Mouse (Mus musculus) neural tube, embryonic 14.5 days (tissue): Measurements from ENCODE around the gene Nr3c2. TPM values are rescaled to one million over a fixed set of nuclear protein-coding genes. Genes with fewer than 3 reads are reported as not detected.

Source experiments
- ATAC-seq: fragments of 200-750 bp; cut with Nextera tagmentation; 2 replicates; pipeline ENCODE4 v1.8.0; 2017; ENCODE audit warnings: low read depth, mild to moderate bottlenecking, moderate TSS enrichment, moderate library complexity
- H3K27ac ChIP-seq: fragments of 300-500 bp; sonication (generic); 2 replicates; pipeline ENCODE4 v1.5.1; 2014; ENCODE audit warnings: low read depth, mild to moderate bottlenecking, control low read depth, low read length, moderate library complexity, mixed read lengths
- H3K27me3 ChIP-seq: fragments of 300-500 bp; sonication (generic); 2 replicates; pipeline ENCODE4 v1.6.1; 2014; ENCODE audit warnings: low read length; ENCODE audit not compliant: control insufficient read depth, insufficient read depth
- H3K36me3 ChIP-seq: fragments of 300-500 bp; sonication (generic); 2 replicates; pipeline ENCODE4 v1.6.1; 2014; ENCODE audit warnings: low read length, mixed read lengths; ENCODE audit not compliant: control insufficient read depth, insufficient read depth
- H3K4me1 ChIP-seq: fragments of 300-500 bp; sonication (generic); 2 replicates; pipeline ENCODE4 v1.6.1; 2014; ENCODE audit warnings: low read length; ENCODE audit not compliant: control insufficient read depth, insufficient read depth
- H3K4me2 ChIP-seq: fragments of 300-500 bp; sonication (generic); 2 replicates; pipeline ENCODE4 v1.6.1; 2014; ENCODE audit warnings: mild to moderate bottlenecking, low read depth, low read length, control low read depth
- H3K4me3 ChIP-seq: fragments of 300-500 bp; sonication (generic); 2 replicates; pipeline ENCODE4 v1.5.1; 2014; ENCODE audit warnings: low read depth, low read length, control low read depth, mixed read lengths
- H3K9ac ChIP-seq: fragments of 300-500 bp; sonication (generic); replicated peaks from 2 replicates; pipeline ENCODE4 v1.6.1; 2014; ENCODE audit warnings: low read depth, mild to moderate bottlenecking, control low read depth, low read length, mixed read lengths
- H3K9me3 ChIP-seq: fragments of 300-500 bp; sonication (generic); 2 replicates; pipeline ENCODE4 v1.6.1; 2016; ENCODE audit warnings: low read length; ENCODE audit not compliant: control insufficient read depth
- WGBS: fragments of 180-500 bp; shearing (Covaris S2); extraction: QIAGEN DNeasy Blood & Tissue Kit; methylation state at CpG from one replicate; pipeline ENCODE4 v1.1.7; 2014; 5-methylcytosine and 5-hydroxymethylcytosine counted together
- polyA plus RNA-seq: library from polyadenylated mRNA; unstranded; fragments of >200 nt; fragmentation: Nextera tagmentation; extraction: Ambion mirVana; gene quantifications from 2 replicates; pipeline ENCODE4 v1.2.1, GENCODE M21; 2014

Nr3c2 gene
- 6.6 and 7.7 TPM in 2 replicates for polyA plus RNA-seq

DNA sequence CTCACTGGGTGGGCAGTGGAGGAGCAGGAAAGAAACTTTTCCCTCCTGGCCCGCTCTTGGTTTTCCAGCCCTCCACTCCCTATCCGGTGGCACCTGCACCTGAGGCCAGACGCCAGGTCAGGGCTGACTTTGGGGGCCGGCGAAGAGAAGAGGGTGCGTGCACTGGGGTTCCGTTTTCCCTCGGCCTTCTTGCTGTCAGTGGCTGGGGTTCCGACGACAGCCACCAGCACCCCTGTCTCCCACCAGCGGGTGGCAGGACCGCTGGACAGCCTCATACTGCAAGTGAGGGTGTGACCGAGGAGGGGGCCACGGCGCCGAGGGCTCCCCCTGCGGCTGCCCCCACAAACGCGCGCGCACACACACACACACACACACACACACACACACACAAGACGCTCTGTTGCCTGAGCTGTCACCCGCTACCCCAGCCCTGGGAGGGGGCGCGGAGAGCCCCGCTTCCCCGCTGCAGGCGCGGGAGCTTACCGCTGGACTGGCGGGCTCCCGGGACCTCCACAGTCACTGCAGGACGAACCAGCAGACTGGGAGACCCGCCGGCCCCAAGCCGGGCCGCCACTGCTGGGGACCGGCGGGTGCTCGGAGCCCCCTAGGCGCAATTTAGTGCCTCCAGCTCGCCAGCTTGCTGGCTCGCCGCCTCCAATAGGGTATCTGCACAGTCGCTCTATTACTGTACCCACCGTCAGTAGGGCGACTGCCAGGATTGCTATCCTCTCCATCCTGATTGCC is at the start of gene Nr3c2:
Nr3c2 (plus strand) TSS at position 32 of the 744 bp plus-strand sequence.
- no peaks in the 10 kb centered on the region for H3K36me3 ChIP-seq
- no peak within 1 kb of the TSS for H3K27ac ChIP-seq

DNA sequence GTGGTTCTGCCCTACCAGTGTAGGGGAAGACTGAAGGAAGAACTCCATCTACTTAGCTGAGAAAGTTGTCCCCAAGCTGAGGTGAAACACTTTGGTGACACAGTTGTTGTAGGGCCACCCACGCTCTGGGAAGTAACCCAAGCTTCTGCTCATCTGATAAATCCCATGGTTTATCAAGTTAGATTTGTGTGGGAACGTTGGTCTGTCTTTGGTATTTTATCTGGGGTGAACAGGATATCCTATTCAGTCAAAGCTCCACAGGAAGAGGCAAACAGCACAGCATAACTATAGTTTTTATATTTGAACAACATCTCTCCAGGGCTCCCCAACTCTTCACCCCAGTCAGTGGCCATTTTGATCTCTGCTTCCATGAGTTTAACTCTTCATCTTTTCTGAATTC is 40.7 kb upstream of the Nr3c2 start:
- ATAC-seq, result no peak
- WGBS, result 85% methylated on average over 2 of the region's 2 CpGs

More for the DNA sequence above, at the start of gene Nr3c2:
- peak; percentile 39 for ATAC-seq
- Histone ChIP-seq H3K27me3 (peaks cover 17% of the 10 kb centered on the region; the same call in 1 of the 2 replicates), H3K4me1 (peaks cover 9% of the 10 kb centered on the region; the same call in 1 of the 2 replicates), H3K9me3 (no peaks in the 10 kb centered on the region), H3K4me3 (peak within 1 kb of the TSS; percentile 67), H3K4me2 (peak within 1 kb of the TSS; percentile 100), H3K9ac (peak within 1 kb of the TSS; percentile 61)
- 0% methylated on average over 44 of the region's 47 CpGs for WGBS

DNA sequence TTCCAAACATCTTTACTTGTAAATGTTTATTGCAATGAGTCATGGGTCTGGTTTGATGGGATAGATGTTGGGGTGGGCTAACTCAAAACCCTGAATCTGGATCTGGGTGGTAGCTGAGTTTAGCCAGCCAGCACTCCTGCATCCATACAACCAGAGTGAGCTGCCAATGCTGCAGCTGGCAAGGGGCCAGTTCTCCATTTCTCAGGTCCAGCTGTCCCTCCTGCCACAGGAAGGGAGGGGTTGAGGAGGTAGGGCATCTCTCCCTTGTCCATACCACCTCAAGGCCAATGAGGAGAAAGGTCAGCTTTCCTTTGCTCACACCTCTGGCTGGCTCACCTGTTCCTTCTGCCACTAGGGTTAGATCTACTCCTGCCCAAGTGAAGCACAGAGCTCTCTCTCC is 39.5 kb upstream of the Nr3c2 start:
- H3K4me3 ChIP-seq, result no peak overlapping the region
- ATAC-seq, result no peak
- no peak overlapping the region for H3K4me2 ChIP-seq
- no peaks in the 10 kb centered on the region for H3K9me3 ChIP-seq
- no peak overlapping the region for H3K27ac ChIP-seq
- no peaks in the 10 kb centered on the region for H3K27me3 ChIP-seq
- no peak overlapping the region for H3K9ac ChIP-seq
- H3K4me1 ChIP-seq, result no peaks in the 10 kb centered on the region
- H3K36me3 ChIP-seq, result no peaks in the 10 kb centered on the region

More for the DNA sequence above, 40.7 kb upstream of the Nr3c2 start:
- H3K4me2 ChIP-seq, result no peak overlapping the region
- no peak overlapping the region for H3K9ac ChIP-seq
- H3K9me3 ChIP-seq, result no peaks in the 10 kb centered on the region
- no peaks in the 10 kb centered on the region for H3K4me1 ChIP-seq
- no peak overlapping the region for H3K27ac ChIP-seq
- no peaks in the 10 kb centered on the region for H3K36me3 ChIP-seq
- no peaks in the 10 kb centered on the region for H3K27me3 ChIP-seq
- H3K4me3 ChIP-seq, result no peak overlapping the region

DNA sequence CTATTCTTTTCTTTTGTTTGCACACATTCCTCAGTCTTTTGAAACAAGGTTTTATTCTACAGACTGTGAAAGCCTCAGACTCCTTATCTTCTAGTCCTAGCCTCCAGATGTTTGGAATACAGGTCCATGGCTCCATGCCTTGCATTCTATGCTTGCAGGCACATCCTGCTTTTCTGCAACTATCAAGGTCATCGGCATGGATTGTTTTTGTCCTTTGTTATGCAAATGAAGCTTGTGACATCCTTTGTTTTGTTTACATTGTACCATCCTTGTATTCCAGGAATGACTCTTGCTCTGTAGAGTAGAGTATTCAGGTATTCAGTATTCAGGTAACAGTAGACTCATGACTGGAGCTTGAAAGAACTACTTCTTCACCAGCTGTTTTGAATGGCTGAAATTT is 36.2 kb upstream of the Nr3c2 start:
- no peaks in the 10 kb centered on the region for H3K36me3 ChIP-seq
- H3K4me2 ChIP-seq, result no peak overlapping the region
- H3K4me1 ChIP-seq, result no peaks in the 10 kb centered on the region
- no peak for ATAC-seq
- H3K27ac ChIP-seq, result no peak overlapping the region
- H3K9me3 ChIP-seq, result no peaks in the 10 kb centered on the region
- no peaks in the 10 kb centered on the region for H3K27me3 ChIP-seq
- no peak overlapping the region for H3K9ac ChIP-seq
- 77% methylated on average over 1 of the region's 1 CpGs for WGBS
- H3K4me3 ChIP-seq, result no peak overlapping the region

DNA sequence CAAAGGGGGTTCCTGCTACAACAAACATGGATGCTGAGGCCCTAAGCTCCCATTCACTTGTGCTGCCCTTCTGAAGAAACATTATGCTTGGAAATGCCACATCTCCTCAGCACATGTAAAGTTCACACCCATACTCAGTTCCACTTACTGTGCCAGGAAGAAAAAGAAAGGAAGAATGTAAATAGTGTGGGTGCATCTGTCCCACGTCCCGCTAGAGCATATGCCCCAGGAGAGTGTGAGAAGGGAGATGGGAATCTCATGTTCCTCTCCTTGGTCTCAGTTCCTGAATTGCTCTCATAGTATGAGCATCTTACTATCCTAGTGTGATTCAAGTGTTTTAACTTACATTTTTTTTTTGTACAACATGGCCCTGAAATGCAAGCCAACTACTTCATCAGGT is 22.4 kb upstream of the Nr3c2 start:
- Histone ChIP-seq H3K9ac (no peak overlapping the region), H3K27me3 (no peaks in the 10 kb centered on the region), H3K27ac (no peak overlapping the region), H3K9me3 (no peaks in the 10 kb centered on the region), H3K36me3 (no peaks in the 10 kb centered on the region), H3K4me2 (no peak overlapping the region), H3K4me3 (no peak overlapping the region), H3K4me1 (no peaks in the 10 kb centered on the region)
- 92% methylated on average over 2 of the region's 2 CpGs for WGBS
- no peak for ATAC-seq

DNA sequence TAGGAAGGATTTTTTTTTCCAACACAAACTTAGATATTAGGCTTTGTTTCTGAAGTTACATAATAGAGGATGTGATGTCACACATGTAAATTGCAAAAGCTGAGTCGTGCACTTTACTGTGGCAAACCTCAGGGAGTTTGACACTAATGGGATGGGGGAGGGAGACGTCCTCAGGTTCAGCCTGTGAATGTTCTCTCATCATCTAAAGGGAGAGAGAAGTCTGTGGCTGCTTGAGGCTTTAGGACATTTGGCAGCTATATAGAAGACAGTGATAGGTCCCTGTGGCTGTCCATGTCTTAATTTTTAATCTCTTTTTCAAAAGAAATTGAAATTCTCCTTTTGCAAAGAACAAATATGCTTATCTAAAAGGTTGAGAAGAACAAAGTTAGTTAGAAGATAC is 2.2 kb upstream of the Nr3c2 start:
- no peak overlapping the region for H3K4me2 ChIP-seq
- no peak overlapping the region for H3K27ac ChIP-seq
- H3K9me3 ChIP-seq, result no peaks in the 10 kb centered on the region
- no peak overlapping the region for H3K4me3 ChIP-seq
- no peaks in the 10 kb centered on the region for H3K36me3 ChIP-seq
- H3K4me1 ChIP-seq, result peaks cover 6% of the 10 kb centered on the region; the same call in 1 of the 2 replicates
- WGBS, result 2% methylated on average over 2 of the region's 2 CpGs
- no peak for ATAC-seq
- H3K27me3 ChIP-seq, result peaks cover 13% of the 10 kb centered on the region; the same call in 1 of the 2 replicates
- H3K9ac ChIP-seq, result no peak overlapping the region

DNA sequence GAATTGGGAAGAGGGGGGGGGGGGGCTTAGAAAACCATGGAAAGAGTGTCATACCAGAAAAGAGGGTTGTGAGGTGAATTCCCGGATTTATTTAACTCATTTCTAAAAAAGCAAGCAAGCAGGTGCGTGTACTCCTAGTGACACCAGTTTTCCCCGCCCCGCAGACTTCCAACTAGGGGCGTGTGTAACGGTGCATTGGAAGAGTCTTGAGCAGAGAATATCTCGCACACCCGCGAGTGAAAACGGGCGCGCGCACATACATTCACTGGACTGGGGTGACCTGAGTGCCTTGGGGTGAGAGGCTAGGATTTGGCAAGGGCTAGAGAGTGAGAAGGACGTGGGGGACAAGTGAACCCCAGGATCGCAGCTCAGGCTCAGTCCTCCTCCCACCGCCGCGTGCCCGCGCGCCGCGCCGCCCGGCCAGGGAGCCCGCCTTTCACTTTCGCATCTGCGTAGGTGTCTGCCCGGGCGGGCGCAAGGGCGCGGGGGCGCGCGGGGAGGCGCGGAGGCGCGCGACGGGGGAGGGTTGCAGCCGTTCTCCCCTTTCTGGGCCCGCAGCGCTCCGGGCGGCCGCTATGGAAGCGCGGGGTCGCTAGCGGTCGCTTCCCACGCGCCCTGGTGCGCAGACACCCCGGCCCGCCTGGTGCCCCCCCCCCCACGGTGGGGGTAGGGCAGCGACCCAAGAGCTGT is 376 bp upstream of the Nr3c2 start:
- Histone ChIP-seq H3K4me3 (peak overlapping the region; percentile 67), H3K27me3 (peaks cover 17% of the 10 kb centered on the region; the same call in 1 of the 2 replicates), H3K4me1 (peaks cover 9% of the 10 kb centered on the region; the same call in 1 of the 2 replicates), H3K9ac (peak overlapping the region; percentile 61), H3K36me3 (no peaks in the 10 kb centered on the region), H3K4me2 (peak overlapping the region; percentile 100), H3K9me3 (no peaks in the 10 kb centered on the region), H3K27ac (no peak overlapping the region)
- WGBS, result under 1% methylated on average over 38 of the region's 60 CpGs
- ATAC-seq, result peak; percentile 53

DNA sequence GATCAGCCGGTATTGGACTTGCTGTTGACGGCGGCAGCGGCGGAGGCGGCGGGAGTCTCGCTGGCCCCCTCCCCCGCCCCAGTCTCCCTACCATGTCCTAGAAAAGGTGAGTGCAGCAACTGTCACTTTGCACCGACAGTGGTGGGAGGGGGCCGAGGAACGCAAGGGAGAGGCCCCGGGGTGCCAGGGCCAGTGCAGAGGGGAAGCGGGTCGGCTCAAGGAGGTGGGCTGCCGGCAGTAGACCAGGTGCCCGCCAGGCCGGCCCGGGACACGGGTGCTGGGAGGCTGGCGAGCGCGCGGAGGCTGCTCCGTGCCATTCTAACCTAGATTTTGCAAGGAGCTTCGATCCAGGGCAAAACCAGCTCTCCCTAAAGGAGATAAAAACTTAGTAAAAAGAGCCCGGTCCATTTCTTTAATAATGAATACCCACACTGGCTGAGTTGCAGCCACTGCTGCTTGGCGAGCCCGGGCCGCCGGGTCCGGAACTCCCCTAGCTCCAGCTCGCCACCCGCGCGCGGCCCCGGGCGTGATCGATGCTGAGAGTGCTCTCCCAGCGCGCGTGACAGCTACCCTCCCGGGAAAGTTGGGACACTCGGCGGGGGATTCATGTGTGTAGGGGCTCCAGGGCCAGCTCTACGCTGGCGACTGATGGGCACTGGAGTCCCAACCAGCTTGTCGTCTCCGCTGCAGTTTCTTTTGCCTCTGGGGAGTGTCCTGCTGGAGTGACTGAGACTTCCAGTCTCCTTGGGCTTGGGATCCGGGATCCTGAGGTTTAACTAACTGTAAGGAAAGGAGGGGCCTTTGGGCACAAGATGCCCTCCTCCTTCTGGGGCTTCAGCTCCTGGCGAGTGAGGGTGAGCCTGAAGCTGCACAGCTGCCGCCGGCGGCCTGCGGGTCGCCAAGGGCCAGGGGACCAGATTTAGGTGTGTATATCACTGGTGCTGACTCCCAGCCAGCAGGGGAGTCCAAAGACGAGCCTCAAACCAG is 1.2 kb downstream of the Nr3c2 start:
- peak overlapping the region; percentile 100 for H3K4me2 ChIP-seq
- no peaks in the 10 kb centered on the region for H3K9me3 ChIP-seq
- peak; percentile 3; the same call in 1 of the 2 replicates for ATAC-seq
- under 1% methylated on average over 58 of the region's 58 CpGs for WGBS
- no peak overlapping the region for H3K27ac ChIP-seq
- peak overlapping the region; percentile 61 for H3K9ac ChIP-seq
- H3K4me1 ChIP-seq, result peaks cover 9% of the 10 kb centered on the region; the same call in 1 of the 2 replicates
- peaks cover 17% of the 10 kb centered on the region; the same call in 1 of the 2 replicates for H3K27me3 ChIP-seq
- peak overlapping the region; percentile 67 for H3K4me3 ChIP-seq
- H3K36me3 ChIP-seq, result no peaks in the 10 kb centered on the region
